Mouse (Mus musculus) spleen, adult 2 months (tissue): Measurements from ENCODE around the gene Dmrt2. TPM values are rescaled to one million over a fixed set of nuclear protein-coding genes. Genes with fewer than 3 reads are reported as not detected.

Experiments
- DNase-seq, 2 experiments: peaks; one replicate each; pipeline versions ENCODE4 v3.0.0 to v3.0.0-alpha.2; 2012 to 2021; ENCODE audit warnings: low spot score in 2 of 2, low read depth in 1 of 2
- H3K27ac ChIP-seq: fragments of 200-500 bp; 2 replicates; pipeline ENCODE4 v1.5.1; 2012; ENCODE audit warnings: low read length, inconsistent platforms; ENCODE audit not compliant: insufficient read depth
- H3K27me3 ChIP-seq: fragments of 200-500 bp; 2 replicates; pipeline ENCODE4 v1.6.1; 2012; ENCODE audit warnings: mild to moderate bottlenecking, moderate library complexity, low read length, inconsistent platforms; ENCODE audit not compliant: control insufficient read depth, insufficient read depth
- H3K36me3 ChIP-seq: fragments of 200-500 bp; 2 replicates; pipeline ENCODE4 v1.6.1; 2012; ENCODE audit warnings: mild to moderate bottlenecking, low read length, inconsistent platforms; ENCODE audit not compliant: control insufficient read depth, insufficient read depth
- H3K4me1 ChIP-seq: fragments of 200-500 bp; 2 replicates; pipeline ENCODE4 v1.6.1; 2011; ENCODE audit warnings: inconsistent platforms; ENCODE audit not compliant: control insufficient read depth, insufficient read depth, insufficient read length
- H3K4me3 ChIP-seq: fragments of 200-500 bp; 2 replicates; pipeline ENCODE4 v1.5.1; 2011; ENCODE audit warnings: mild to moderate bottlenecking, inconsistent platforms; ENCODE audit not compliant: insufficient read depth, insufficient read length; ENCODE audit errors: extremely low read depth
- CTCF ChIP-seq: fragments of 200-500 bp; IDR thresholded peaks from 2 replicates; pipeline ENCODE4 v1.5.1; 2011; ENCODE audit warnings: mild to moderate bottlenecking, inconsistent platforms; ENCODE audit not compliant: insufficient read depth, insufficient read length, insufficient replicate concordance; ENCODE audit errors: extremely low read depth
- POLR2A ChIP-seq: fragments of 200-500 bp; IDR thresholded peaks from 2 replicates; pipeline ENCODE4 v1.6.1; 2011; ENCODE audit warnings: low read depth, low read length, inconsistent platforms
- WGBS: fragments of 180-500 bp; shearing (Covaris S2); methylation state at CpG from one replicate; pipeline ENCODE4 v1.1.7; 2018; 5-methylcytosine and 5-hydroxymethylcytosine counted together
- polyA plus RNA-seq: library from polyadenylated mRNA; depleted of rRNA; stranded (reverse); fragments of >200 nt; gene quantifications from 2 replicates; pipeline ENCODE4 v1.2.3, GENCODE M21; 2012; rRNA removed

The Dmrt2 gene
- polyA plus RNA-seq, 1 experiment = 0.09 TPM

DNA sequence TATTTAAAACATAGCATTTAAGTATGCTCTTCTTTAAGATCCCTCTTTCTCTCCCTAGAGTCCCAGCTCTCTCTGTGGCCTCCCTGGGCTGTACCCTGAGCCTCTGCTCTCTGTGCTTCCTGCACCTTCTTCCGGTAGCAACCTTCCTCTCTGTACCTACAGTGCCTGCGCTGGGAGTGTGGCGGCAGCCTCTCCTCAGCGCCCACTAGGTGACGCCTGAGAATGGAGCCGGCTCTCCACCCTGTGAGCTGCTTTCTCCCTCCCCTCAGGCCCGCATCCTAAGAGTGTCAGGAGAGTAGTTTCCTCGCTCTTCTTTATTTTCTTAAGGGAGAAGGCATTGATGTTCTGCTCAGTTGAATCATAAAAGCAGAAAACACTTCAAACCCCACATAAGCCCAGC, 41.2 kb downstream of the Dmrt2 start:
- Histone ChIP-seq H3K4me3 (no peak overlapping the region), H3K36me3 (no peaks in the 10 kb centered on the region), H3K4me1 (no peaks in the 10 kb centered on the region), H3K27ac (no peak overlapping the region), H3K27me3 (no peaks in the 10 kb centered on the region)
- 8% methylated on average over 8 of the region's 8 CpGs for WGBS
- TF ChIP-seq CTCF (no peak), POLR2A (no peak)
- no peak for DNase-seq

DNA sequence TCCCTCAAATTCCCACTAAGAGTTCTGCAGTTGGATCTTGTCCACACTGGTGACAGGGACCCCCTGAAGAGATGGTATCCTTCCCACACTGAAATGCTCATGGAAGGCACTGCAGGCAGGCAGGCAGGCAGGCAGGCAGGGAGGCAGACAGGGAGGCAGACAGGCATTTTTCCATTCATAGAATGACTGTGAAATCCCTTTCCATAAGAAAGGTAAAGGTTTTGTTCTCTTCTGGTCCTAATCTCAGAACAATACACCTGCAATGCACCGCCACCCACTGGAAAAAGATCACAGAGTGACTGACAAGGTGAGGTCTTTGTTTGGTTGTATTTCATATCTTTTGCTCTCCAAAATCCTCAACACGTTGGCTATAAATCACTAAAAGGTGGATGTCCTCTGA, 42.7 kb downstream of the Dmrt2 start:
- DNase-seq = no peak
- Histone ChIP-seq H3K4me1 (no peaks in the 10 kb centered on the region), H3K36me3 (no peaks in the 10 kb centered on the region), H3K27me3 (no peaks in the 10 kb centered on the region), H3K4me3 (no peak overlapping the region), H3K27ac (no peak overlapping the region)
- TF ChIP-seq CTCF (no peak), POLR2A (no peak)
- WGBS = 59% methylated on average over 2 of the region's 2 CpGs

DNA sequence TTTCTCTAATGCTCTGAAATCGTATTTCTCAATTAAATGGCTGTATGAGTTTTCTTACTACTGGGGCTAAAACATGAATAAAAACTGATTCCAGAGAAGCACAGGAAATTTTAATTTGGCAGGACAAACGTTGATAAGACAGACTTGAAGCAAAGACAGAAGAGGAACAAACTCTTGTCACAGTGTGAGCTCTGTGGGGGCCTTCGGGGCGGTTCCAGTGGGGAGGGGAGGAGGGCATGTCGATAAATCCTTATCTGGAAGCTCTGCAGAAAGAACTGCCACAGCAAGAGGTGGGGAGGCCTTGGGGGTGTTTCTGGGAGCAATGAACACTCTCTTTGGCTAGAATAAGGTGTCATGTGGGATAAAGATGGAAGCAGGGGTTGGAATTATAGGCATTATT, 50.4 kb downstream of the Dmrt2 start:
- H3K27ac ChIP-seq = no peak overlapping the region
- DNase-seq = no peak
- H3K4me3 ChIP-seq = no peak overlapping the region
- TF ChIP-seq POLR2A (no peak), CTCF (no peak)
- no peaks in the 10 kb centered on the region for H3K4me1 ChIP-seq
- H3K27me3 ChIP-seq = no peaks in the 10 kb centered on the region
- 29% methylated on average over 5 of the region's 5 CpGs for WGBS
- H3K36me3 ChIP-seq = no peaks in the 10 kb centered on the region

Other genes starting within 250 kb of the Dmrt2 start
- gene Dmrt1, start 166.8 kb upstream of the Dmrt2 start, polyA plus RNA-seq = not detected in 2 replicates
- 0.19 and 0.48 TPM in 2 replicates for gene Dmrt3, start 62.1 kb upstream of the Dmrt2 start, polyA plus RNA-seq